Mouse (Mus musculus) neural tube, embryonic 12.5 days (tissue): Measurements from ENCODE around the gene Nop9. TPM values are rescaled to one million over a fixed set of nuclear protein-coding genes. Genes with fewer than 3 reads are reported as not detected.

ENCODE experiments used
- ATAC-seq: fragments of 200-750 bp; cut with Nextera tagmentation; 2 replicates; pipeline ENCODE4 v1.8.0; 2017; ENCODE audit warnings: low read depth, mild to moderate bottlenecking, moderate TSS enrichment, moderate library complexity; ENCODE audit not compliant: low FRiP score
- H3K27ac ChIP-seq: fragments of 300-500 bp; sonication (generic); 2 replicates; pipeline ENCODE4 v1.5.1; 2016
- H3K27me3 ChIP-seq: fragments of 300-500 bp; sonication (generic); replicated peaks from 2 replicates; pipeline ENCODE4 v1.6.1; 2016; ENCODE audit warnings: mild to moderate bottlenecking
- H3K36me3 ChIP-seq: fragments of 300-500 bp; sonication (generic); 2 replicates; pipeline ENCODE4 v1.6.1; 2016; ENCODE audit warnings: mild to moderate bottlenecking
- H3K4me1 ChIP-seq: fragments of 300-500 bp; sonication (generic); 2 replicates; pipeline ENCODE4 v1.6.1; 2016
- H3K4me2 ChIP-seq: fragments of 300-500 bp; sonication (generic); replicated peaks from 2 replicates; pipeline ENCODE4 v1.6.1; 2016; ENCODE audit warnings: mild to moderate bottlenecking
- H3K4me3 ChIP-seq: fragments of 300-500 bp; sonication (generic); 2 replicates; pipeline ENCODE4 v1.5.1; 2016
- H3K9ac ChIP-seq: fragments of 300-500 bp; sonication (generic); 2 replicates; pipeline ENCODE4 v1.6.1; 2016; ENCODE audit warnings: mild to moderate bottlenecking
- H3K9me3 ChIP-seq: fragments of 300-500 bp; sonication (generic); 2 replicates; pipeline ENCODE4 v1.6.1; 2016; ENCODE audit warnings: mild to moderate bottlenecking
- WGBS: fragments of 180-500 bp; shearing (Covaris S2); methylation state at CpG from one replicate; pipeline ENCODE4 v1.1.7; 2016; 5-methylcytosine and 5-hydroxymethylcytosine counted together
- polyA plus RNA-seq: library from polyadenylated mRNA; unstranded; fragments of >200 nt; fragmentation: Nextera tagmentation; extraction: Ambion mirVana; gene quantifications from 2 replicates; pipeline ENCODE4 v1.2.1, GENCODE M21; 2016

Gene Nop9
- 44.2 and 47.0 TPM in 2 replicates for polyA plus RNA-seq

DNA sequence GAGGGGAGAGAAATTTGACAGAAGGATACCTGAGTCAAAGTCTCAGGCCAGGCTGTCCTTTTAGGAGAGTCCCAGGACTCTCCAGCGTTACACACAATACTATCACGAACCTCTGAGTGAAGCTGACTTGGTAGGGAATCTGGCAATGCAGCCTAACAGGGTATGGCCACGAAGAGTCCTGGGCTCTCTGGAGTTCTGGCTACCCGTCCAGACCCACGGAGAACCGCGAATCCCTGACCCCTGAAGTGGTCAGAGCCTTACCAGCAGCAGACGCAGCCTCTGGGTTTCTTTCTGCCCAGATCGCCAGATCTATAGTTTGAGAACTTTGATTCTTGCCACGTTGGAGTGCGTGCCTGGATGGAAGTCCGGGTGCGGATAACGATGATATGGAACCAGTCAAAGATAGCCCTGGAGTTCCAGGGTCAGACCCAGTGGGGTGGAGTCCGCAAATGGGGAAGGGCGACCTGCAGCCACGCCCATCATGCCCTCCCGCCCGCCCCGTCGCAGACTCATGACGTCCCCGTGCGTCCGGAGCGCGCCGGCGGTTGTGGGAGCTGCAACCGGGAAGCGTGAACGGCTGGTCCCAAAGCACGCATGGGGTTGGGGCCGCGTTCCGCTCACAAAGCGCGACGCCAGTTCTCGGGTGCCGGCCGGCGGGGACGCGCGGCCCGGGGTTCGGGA is at the start of gene Nop9, which contains the start of gene Dhrs1:
Gene Nop9, plus strand, starts transcription at position 514 of the 681 bp plus-strand sequence.
Gene Dhrs1, minus strand, starts transcription at position 511 of the 681 bp plus-strand sequence.
- peak within 1 kb of the TSS; percentile 98 for H3K4me2 ChIP-seq
- H3K27ac ChIP-seq: peak within 1 kb of the TSS; percentile 32; the same call in 1 of the 2 replicates
- peak within 1 kb of the TSS; percentile 84 for H3K4me3 ChIP-seq
- no peaks in the 10 kb centered on the region for H3K9me3 ChIP-seq
- peaks cover 32% of the 10 kb centered on the region for H3K36me3 ChIP-seq
- peak; percentile 91 for ATAC-seq
- 2% methylated on average over 48 of the region's 48 CpGs for WGBS
- no peaks in the 10 kb centered on the region for H3K27me3 ChIP-seq
- peaks cover 26% of the 10 kb centered on the region for H3K4me1 ChIP-seq
- peak within 1 kb of the TSS; percentile 80 for H3K9ac ChIP-seq

- no peaks in the 10 kb centered on the region for H3K4me1 ChIP-seq
- H3K9ac ChIP-seq: no peak overlapping the region
- ATAC-seq: no peak
- H3K4me3 ChIP-seq: no peak overlapping the region
- H3K9me3 ChIP-seq: no peaks in the 10 kb centered on the region
- no peaks in the 10 kb centered on the region for H3K27me3 ChIP-seq
- no peaks in the 10 kb centered on the region for H3K36me3 ChIP-seq
- no peak overlapping the region for H3K27ac ChIP-seq
- WGBS: 87% methylated on average over 4 of the region's 4 CpGs
- H3K4me2 ChIP-seq: no peak overlapping the region
Observed at GRCm38 (mm10) chr14:55697226-55697625, 48.3 kb upstream of the Nop9 start.

GRCm38 (mm10) chr14:55701131-55701530 is 44.4 kb upstream of the Nop9 start:
- no peak for ATAC-seq
- H3K9me3 ChIP-seq: no peaks in the 10 kb centered on the region
- H3K4me3 ChIP-seq: no peak overlapping the region
- H3K27ac ChIP-seq: no peak overlapping the region
- H3K4me2 ChIP-seq: no peak overlapping the region
- H3K4me1 ChIP-seq: no peaks in the 10 kb centered on the region
- WGBS: 77% methylated on average over 9 of the region's 9 CpGs
- no peak overlapping the region for H3K9ac ChIP-seq
- no peaks in the 10 kb centered on the region for H3K36me3 ChIP-seq
- H3K27me3 ChIP-seq: no peaks in the 10 kb centered on the region

DNA sequence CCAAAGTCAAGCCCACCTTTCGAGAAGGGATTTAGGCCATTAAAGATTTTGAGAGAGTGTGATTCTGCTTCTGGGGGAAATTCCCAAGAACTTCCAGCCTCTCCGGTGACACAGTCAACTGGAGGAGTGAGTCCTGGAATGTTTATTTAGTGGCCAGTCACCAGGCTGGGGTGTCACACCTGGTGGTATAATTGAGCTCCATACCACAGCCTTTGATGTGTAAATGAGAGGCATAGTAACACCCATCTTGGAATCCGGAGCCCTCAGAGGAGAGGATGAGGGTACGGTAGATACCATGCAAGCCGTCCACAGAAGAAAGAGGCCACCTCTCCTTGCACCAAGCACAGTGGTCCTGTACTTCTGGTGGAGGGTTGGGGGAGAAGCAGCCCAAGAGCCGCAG is 42.7 kb upstream of the Nop9 start:
- H3K9ac ChIP-seq: no peak overlapping the region
- H3K4me2 ChIP-seq: no peak overlapping the region
- no peak for ATAC-seq
- H3K27me3 ChIP-seq: no peaks in the 10 kb centered on the region
- no peaks in the 10 kb centered on the region for H3K4me1 ChIP-seq
- H3K27ac ChIP-seq: no peak overlapping the region
- no peaks in the 10 kb centered on the region for H3K36me3 ChIP-seq
- no peak overlapping the region for H3K4me3 ChIP-seq
- H3K9me3 ChIP-seq: no peaks in the 10 kb centered on the region
- 63% methylated on average over 6 of the region's 6 CpGs for whole genome bisulfite sequencing

DNA sequence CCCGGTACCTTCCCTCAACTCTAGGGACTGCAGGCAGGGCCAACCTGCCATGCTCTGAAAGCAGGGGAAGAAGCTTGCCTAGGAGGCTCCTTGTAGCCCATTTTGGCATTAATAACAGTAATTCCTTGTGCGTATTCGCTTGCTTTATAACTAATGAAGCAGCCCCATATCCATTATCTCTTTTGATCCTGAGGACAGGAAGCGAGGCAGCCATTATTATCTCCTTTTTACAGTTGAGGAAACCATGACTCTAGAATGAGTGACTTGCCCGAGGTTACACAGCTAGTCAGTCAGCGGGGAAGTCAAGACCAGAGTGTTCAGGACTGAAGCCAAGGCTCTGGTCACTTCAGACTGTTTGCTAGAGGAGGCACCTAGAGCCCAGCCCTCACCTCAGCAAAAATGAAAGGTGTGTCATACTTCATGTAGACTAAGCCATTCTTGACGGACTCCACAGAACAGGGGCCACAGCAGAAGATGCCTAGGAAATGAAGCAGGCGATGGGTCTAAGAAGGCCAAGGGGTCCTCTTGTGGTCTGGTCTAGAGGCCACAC is 39.4 kb upstream of the Nop9 start:
- Histone ChIP-seq H3K36me3 (no peaks in the 10 kb centered on the region), H3K4me1 (no peaks in the 10 kb centered on the region), H3K27ac (no peak overlapping the region), H3K27me3 (no peaks in the 10 kb centered on the region), H3K4me3 (no peak overlapping the region), H3K9ac (no peak overlapping the region), H3K9me3 (no peaks in the 10 kb centered on the region), H3K4me2 (no peak overlapping the region)
- ATAC-seq: no peak
- WGBS: 93% methylated on average over 8 of the region's 8 CpGs

DNA sequence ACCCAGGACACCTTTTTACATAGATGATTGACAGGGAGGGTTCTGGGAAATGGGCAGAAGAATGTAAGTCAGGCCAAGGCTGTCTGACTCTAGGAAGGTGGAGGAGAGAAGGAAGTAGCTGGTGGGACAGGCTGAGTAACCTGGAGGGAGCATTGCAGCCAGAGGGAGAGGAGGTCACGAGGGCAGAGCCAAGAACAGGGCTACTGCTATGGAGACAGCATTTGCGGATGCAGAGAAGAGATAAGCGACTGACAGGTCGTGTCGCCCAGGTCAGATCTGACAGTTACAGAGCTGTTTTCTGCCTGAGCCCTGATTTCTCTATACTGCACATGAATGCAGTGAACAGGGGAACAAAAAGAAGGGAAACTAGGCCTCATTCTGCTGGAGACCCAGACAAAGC is 38.1 kb upstream of the Nop9 start:
- Histone ChIP-seq H3K4me1 (no peaks in the 10 kb centered on the region), H3K27me3 (0 out of 2 replicates have a peak, but pooled peaks cover 6% of the 10 kb centered on the region), H3K36me3 (no peaks in the 10 kb centered on the region), H3K9me3 (no peaks in the 10 kb centered on the region), H3K4me2 (no peak overlapping the region), H3K27ac (no peak overlapping the region), H3K4me3 (no peak overlapping the region), H3K9ac (no peak overlapping the region)
- no peak for ATAC-seq
- 87% methylated on average over 5 of the region's 5 CpGs for WGBS

DNA sequence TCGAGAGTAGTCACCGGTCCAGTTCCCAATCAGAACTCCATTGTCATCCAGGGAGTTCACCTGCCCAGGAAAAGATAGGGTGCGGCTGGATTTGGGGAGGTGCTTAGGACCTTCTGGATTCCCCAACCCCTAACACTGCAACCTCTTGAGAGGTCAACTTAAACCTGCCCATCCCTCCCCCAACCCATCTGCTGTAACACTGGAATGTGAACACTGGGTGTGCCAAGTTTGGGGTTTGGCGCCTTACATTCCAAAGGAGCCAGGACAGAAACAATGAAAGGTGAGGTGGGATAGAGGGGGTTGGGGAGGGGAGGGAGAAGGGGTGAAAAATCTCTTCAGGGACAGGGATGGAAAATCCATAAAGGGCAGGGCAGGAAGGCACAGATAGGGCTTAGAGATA is 36.0 kb upstream of the Nop9 start:
- no peak for ATAC-seq
- H3K27ac ChIP-seq: no peak overlapping the region
- H3K36me3 ChIP-seq: no peaks in the 10 kb centered on the region
- H3K4me3 ChIP-seq: no peak overlapping the region
- 88% methylated on average over 4 of the region's 4 CpGs for WGBS
- no peak overlapping the region for H3K4me2 ChIP-seq
- no peaks in the 10 kb centered on the region for H3K9me3 ChIP-seq
- no peak overlapping the region for H3K9ac ChIP-seq
- H3K27me3 ChIP-seq: peaks cover 23% of the 10 kb centered on the region
- H3K4me1 ChIP-seq: 0 out of 2 replicates have a peak, but pooled peaks cover 3% of the 10 kb centered on the region

DNA sequence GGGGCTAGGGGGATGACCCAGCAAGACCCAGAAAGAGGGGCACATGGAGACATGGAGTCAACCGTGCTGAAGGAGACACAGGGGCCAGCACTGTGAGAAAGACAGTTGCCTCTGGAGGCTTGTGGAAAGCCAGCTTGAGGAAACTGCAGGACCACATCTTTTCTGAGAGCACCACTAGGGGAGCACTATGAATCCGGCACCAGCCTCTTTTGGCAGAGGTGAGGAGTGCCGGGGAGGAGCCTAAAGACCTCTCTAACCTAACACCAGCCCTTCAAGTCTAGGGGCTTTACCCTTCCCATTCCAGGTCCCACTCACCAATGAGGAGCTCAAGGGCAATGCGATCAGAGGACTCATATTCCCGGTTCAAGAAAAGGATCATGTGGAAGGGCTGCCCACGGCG is 33.7 kb upstream of the Nop9 start:
- WGBS: 80% methylated on average over 7 of the region's 7 CpGs
- no peak overlapping the region for H3K27ac ChIP-seq
- ATAC-seq: no peak

GRCm38 (mm10) chr14:55713007-55713728 is 32.3 kb upstream of the Nop9 start:
- Histone ChIP-seq H3K36me3 (peaks cover 6% of the 10 kb centered on the region; the same call in 1 of the 2 replicates), H3K27me3 (peaks cover 23% of the 10 kb centered on the region), H3K27ac (no peak overlapping the region), H3K9ac (no peak overlapping the region), H3K4me3 (no peak overlapping the region), H3K4me2 (peak overlapping the region; percentile 33), H3K9me3 (no peaks in the 10 kb centered on the region), H3K4me1 (0 out of 2 replicates have a peak, but pooled peaks cover 3% of the 10 kb centered on the region)
- 12% methylated on average over 24 of the region's 25 CpGs for WGBS
- ATAC-seq: no peak

More for the DNA sequence above, 33.7 kb upstream of the Nop9 start:
- Histone ChIP-seq H3K9ac (no peak overlapping the region), H3K36me3 (no peaks in the 10 kb centered on the region), H3K4me2 (no peak overlapping the region), H3K27me3 (peaks cover 23% of the 10 kb centered on the region), H3K9me3 (no peaks in the 10 kb centered on the region), H3K4me3 (no peak overlapping the region), H3K4me1 (0 out of 2 replicates have a peak, but pooled peaks cover 3% of the 10 kb centered on the region)

DNA sequence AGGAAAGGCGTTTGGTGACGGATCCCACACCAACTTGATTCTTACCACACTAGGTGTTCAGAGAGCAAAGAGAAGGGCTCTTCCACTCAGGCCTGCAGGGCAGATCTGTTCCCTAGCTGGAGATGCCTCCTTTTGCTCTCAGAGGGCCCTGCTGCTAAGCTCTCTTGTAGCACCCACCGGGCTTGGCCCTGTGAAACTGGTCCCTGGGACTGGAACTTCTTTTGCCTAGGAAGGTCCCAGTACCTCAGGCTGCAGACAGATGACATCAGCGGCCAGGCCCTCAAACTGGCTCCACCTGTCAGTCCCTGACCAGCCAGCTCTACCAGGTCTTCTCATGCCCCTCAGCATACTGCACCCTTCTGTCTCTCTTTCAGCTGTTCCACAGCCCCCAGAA is 31.8 kb upstream of the Nop9 start, which contains the start of gene Tgm1:
Gene Tgm1, minus strand, starts transcription at position 198 of the 394 bp plus-strand sequence.
- ATAC-seq: no peak
- Histone ChIP-seq H3K4me3 (no peak within 1 kb of the TSS), H3K9ac (no peak within 1 kb of the TSS), H3K9me3 (no peaks in the 10 kb centered on the region), H3K27ac (no peak within 1 kb of the TSS), H3K27me3 (peaks cover 23% of the 10 kb centered on the region), H3K4me1 (0 out of 2 replicates have a peak, but pooled peaks cover 3% of the 10 kb centered on the region), H3K4me2 (peak within 1 kb of the TSS; percentile 33), H3K36me3 (peaks cover 11% of the 10 kb centered on the region)
- WGBS: 24% methylated on average over 4 of the region's 4 CpGs

DNA sequence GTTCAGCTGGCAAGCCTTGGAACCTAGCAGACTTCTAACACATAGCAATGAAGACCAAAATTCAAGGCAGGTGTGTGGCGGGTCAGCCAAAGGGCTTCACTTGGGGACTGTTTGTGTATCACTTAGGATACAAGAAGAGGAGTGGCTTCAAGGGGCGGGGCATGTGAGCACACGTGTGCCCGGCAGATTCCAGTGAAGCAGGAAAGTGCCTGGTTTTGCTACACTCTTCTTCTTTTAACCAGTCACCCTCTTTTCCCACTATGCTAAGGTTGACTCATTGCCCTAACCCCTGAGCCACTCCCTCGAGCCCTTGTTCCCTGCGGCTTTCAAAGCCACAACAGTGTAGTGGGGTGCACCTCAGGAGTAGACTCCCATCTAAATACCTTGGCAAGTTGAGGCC is 30.6 kb upstream of the Nop9 start:
- Histone ChIP-seq H3K4me3 (no peak overlapping the region), H3K4me1 (0 out of 2 replicates have a peak, but pooled peaks cover 3% of the 10 kb centered on the region), H3K27ac (no peak overlapping the region), H3K4me2 (no peak overlapping the region), H3K36me3 (peaks cover 22% of the 10 kb centered on the region), H3K9ac (no peak overlapping the region), H3K27me3 (peaks cover 23% of the 10 kb centered on the region), H3K9me3 (no peaks in the 10 kb centered on the region)
- 44% methylated on average over 6 of the region's 6 CpGs for WGBS
- ATAC-seq: no peak

GRCm38 (mm10) chr14:55716271-55716670 is 29.2 kb upstream of the Nop9 start:
- 0 out of 2 replicates have a peak, but pooled peaks cover 3% of the 10 kb centered on the region for H3K4me1 ChIP-seq
- H3K4me2 ChIP-seq: no peak overlapping the region
- H3K27me3 ChIP-seq: peaks cover 23% of the 10 kb centered on the region
- no peak for ATAC-seq
- whole genome bisulfite sequencing: 91% methylated on average over 6 of the region's 6 CpGs
- no peak overlapping the region for H3K4me3 ChIP-seq
- peaks cover 26% of the 10 kb centered on the region for H3K36me3 ChIP-seq
- H3K9me3 ChIP-seq: no peaks in the 10 kb centered on the region
- no peak overlapping the region for H3K27ac ChIP-seq
- H3K9ac ChIP-seq: no peak overlapping the region
